Mouse (Mus musculus) MEL (cell line): ENCODE results near the gene Klhl3. TPM values are rescaled to one million over a fixed set of nuclear protein-coding genes. Genes with fewer than 3 reads are reported as not detected.

ENCODE experiments used
- DNase-seq: peaks from one replicate; pipeline ENCODE4 v3.0.0; 2011; ENCODE audit warnings: low read depth, low spot score
- H3K27ac ChIP-seq: 2 replicates; pipeline ENCODE4 v1.5.1; 2012; ENCODE audit warnings: low read depth, mild to moderate bottlenecking, control low read depth, low read length, moderate library complexity; ENCODE audit not compliant: control insufficient read depth
- H3K27me3 ChIP-seq, 2 experiments: fragments of 150-350 bp in 1 of 2; sonication (generic) in 1 of 2; 2 replicates each; pipeline ENCODE4 v1.6.1; 2012; ENCODE audit warnings: low read length in 2 of 2, mild to moderate bottlenecking in 2 of 2, improper control_type of control experiment in 1 of 2, moderate library complexity in 1 of 2; ENCODE audit not compliant: insufficient read depth in 2 of 2, control insufficient read depth in 1 of 2
- H3K36me3 ChIP-seq, 2 experiments: 2 replicates each; pipeline ENCODE4 v1.6.1; 2012 to 2014; ENCODE audit warnings: low read length in 2 of 2, improper control_type of control experiment in 1 of 2, inconsistent platforms in 1 of 2, mild to moderate bottlenecking in 1 of 2; ENCODE audit not compliant: insufficient read depth in 2 of 2, control insufficient read depth in 1 of 2
- H3K4me1 ChIP-seq, 2 experiments: fragments of 150-350 bp in 1 of 2; sonication (generic) in 1 of 2; 2 replicates each; pipeline ENCODE4 v1.6.1; 2012; ENCODE audit warnings: low read length in 2 of 2, improper control_type of control experiment in 1 of 2, mild to moderate bottlenecking in 1 of 2; ENCODE audit not compliant: insufficient read depth in 2 of 2, control insufficient read depth in 1 of 2
- H3K4me3 ChIP-seq, 2 experiments: fragments of 150-350 bp in 1 of 2; sonication (generic) in 1 of 2; 2 replicates each; pipeline ENCODE4 v1.5.1; 2012; ENCODE audit warnings: low read depth in 2 of 2, low read length in 2 of 2, mild to moderate bottlenecking in 2 of 2, moderate library complexity in 2 of 2, control low read depth in 1 of 2, improper control_type of control experiment in 1 of 2; ENCODE audit not compliant: control insufficient read depth in 1 of 2, insufficient read depth in 1 of 2
- H3K79me2 ChIP-seq: 2 replicates; pipeline ENCODE4 v1.6.1; 2012; ENCODE audit warnings: mild to moderate bottlenecking, low read length, moderate library complexity; ENCODE audit not compliant: control insufficient read depth, poor library complexity, insufficient read depth
- H3K9ac ChIP-seq: 2 replicates; pipeline ENCODE4 v1.6.1; 2012; ENCODE audit warnings: low read depth, mild to moderate bottlenecking, control low read depth, low read length, moderate library complexity; ENCODE audit not compliant: control insufficient read depth, poor library complexity, severe bottlenecking
- H3K9me3 ChIP-seq: fragments of 150-350 bp; sonication (generic); replicated peaks from 2 replicates; pipeline ENCODE4 v1.6.1; 2012; ENCODE audit warnings: mild to moderate bottlenecking, low read length, improper control_type of control experiment, moderate library complexity; ENCODE audit not compliant: insufficient read depth
- BHLHE40 ChIP-seq: IDR thresholded peaks from 2 replicates; pipeline ENCODE4 v1.6.1; 2012; ENCODE audit warnings: low read depth, mild to moderate bottlenecking, inconsistent platforms, low read length, improper control_type of control experiment, borderline replicate concordance
- CHD2 ChIP-seq: IDR thresholded peaks from 2 replicates; pipeline ENCODE4 v1.6.1; 2011; ENCODE audit warnings: low read length, improper control_type of control experiment
- CTCF ChIP-seq, 3 experiments: IDR thresholded peaks in 2 of 3; conservative IDR thresholded peaks in 1 of 3; 2 replicates each; pipeline ENCODE4 v1.5.1; 2011 to 2012; ENCODE audit warnings: low read length in 3 of 3, low read depth in 2 of 3, mild to moderate bottlenecking in 2 of 3, improper control_type of control experiment in 1 of 3, inconsistent platforms in 1 of 3, mixed read lengths in 1 of 3, moderate library complexity in 1 of 3; ENCODE audit not compliant: control insufficient read depth in 1 of 3, insufficient read depth in 1 of 3, poor library complexity in 1 of 3, severe bottlenecking in 1 of 3
- ELF1 ChIP-seq: IDR thresholded peaks from 2 replicates; pipeline ENCODE4 v1.6.1; 2014; ENCODE audit warnings: low read depth, mild to moderate bottlenecking, inconsistent platforms, low read length, improper control_type of control experiment, moderate library complexity
- EP300 ChIP-seq, 2 experiments: IDR thresholded peaks; 2 replicates each; pipeline ENCODE4 v1.6.1; 2011; ENCODE audit warnings: improper control_type of control experiment in 2 of 2, low read length in 2 of 2, low read depth in 1 of 2, mild to moderate bottlenecking in 1 of 2
- ETS1 ChIP-seq: IDR thresholded peaks from 2 replicates; pipeline ENCODE4 v1.6.1; 2012; ENCODE audit warnings: low read depth, mild to moderate bottlenecking, inconsistent platforms, low read length, improper control_type of control experiment, moderate library complexity
- GABPA ChIP-seq: IDR thresholded peaks from 2 replicates; pipeline ENCODE4 v1.6.1; 2012; ENCODE audit warnings: low read depth, mild to moderate bottlenecking, inconsistent platforms, low read length, improper control_type of control experiment, moderate library complexity
- GATA1 ChIP-seq: IDR thresholded peaks from 2 replicates; pipeline ENCODE4 v1.6.1; 2011; ENCODE audit warnings: low read depth, low read length, improper control_type of control experiment
- HCFC1 ChIP-seq: IDR thresholded peaks from 2 replicates; pipeline ENCODE4 v1.6.1; 2012; ENCODE audit warnings: low read depth, mild to moderate bottlenecking, inconsistent platforms, low read length, improper control_type of control experiment, moderate library complexity
- JUND ChIP-seq: IDR thresholded peaks from 2 replicates; pipeline ENCODE4 v1.6.1; 2011; ENCODE audit warnings: low read depth, mild to moderate bottlenecking, improper control_type of control experiment, low read length
- KAT2A ChIP-seq: conservative IDR thresholded peaks from 2 replicates; pipeline ENCODE4 v1.6.1; 2012; ENCODE audit warnings: low read depth, low read length, improper control_type of control experiment, inconsistent platforms
- MAFK ChIP-seq: IDR thresholded peaks from 2 replicates; pipeline ENCODE4 v1.6.1; 2011; ENCODE audit warnings: low read depth, mild to moderate bottlenecking, low read length, improper control_type of control experiment, borderline replicate concordance
- MAX ChIP-seq: IDR thresholded peaks from 2 replicates; pipeline ENCODE4 v1.6.1; 2011; ENCODE audit warnings: low read length, improper control_type of control experiment
- MAZ ChIP-seq: IDR thresholded peaks from 2 replicates; pipeline ENCODE4 v1.6.1; 2012; ENCODE audit warnings: low read depth, mild to moderate bottlenecking, inconsistent platforms, low read length, improper control_type of control experiment
- MEF2A ChIP-seq: IDR thresholded peaks from 2 replicates; pipeline ENCODE4 v1.6.1; 2014; ENCODE audit warnings: low read depth, mild to moderate bottlenecking, inconsistent platforms, low read length, improper control_type of control experiment; ENCODE audit not compliant: poor library complexity, insufficient replicate concordance, severe bottlenecking; ENCODE audit errors: extremely low read depth
- MXI1 ChIP-seq: IDR thresholded peaks from 2 replicates; pipeline ENCODE4 v1.6.1; 2011; ENCODE audit warnings: mild to moderate bottlenecking, low read depth, low read length, improper control_type of control experiment
- MYB ChIP-seq: IDR thresholded peaks from 2 replicates; pipeline ENCODE4 v1.6.1; 2011; ENCODE audit warnings: mild to moderate bottlenecking, low read depth, low read length, improper control_type of control experiment
- MYC ChIP-seq: IDR thresholded peaks from 2 replicates; pipeline ENCODE4 v1.6.1; 2011; ENCODE audit warnings: low read depth, mild to moderate bottlenecking, low read length, improper control_type of control experiment, moderate library complexity
- NELFE ChIP-seq: IDR thresholded peaks from 2 replicates; pipeline ENCODE4 v1.6.1; 2011; ENCODE audit warnings: low read depth, low read length, improper control_type of control experiment
- NRF1 ChIP-seq: IDR thresholded peaks from 2 replicates; pipeline ENCODE4 v1.6.1; 2014; ENCODE audit warnings: low read depth, mild to moderate bottlenecking, inconsistent platforms, low read length, improper control_type of control experiment, moderate library complexity; ENCODE audit not compliant: poor library complexity, insufficient read depth, severe bottlenecking
- POLR2AphosphoS2 ChIP-seq: IDR thresholded peaks from 2 replicates; pipeline ENCODE4 v1.6.1; 2011; ENCODE audit warnings: low read length, improper control_type of control experiment
- POLR2AphosphoS5 ChIP-seq: IDR thresholded peaks from 2 replicates; pipeline ENCODE4 v1.6.1; 2012; ENCODE audit warnings: low read depth, borderline replicate concordance, mild to moderate bottlenecking, inconsistent platforms, low read length, moderate library complexity, mixed read lengths
- RCOR1 ChIP-seq: IDR thresholded peaks from 2 replicates; pipeline ENCODE4 v1.6.1; 2012; ENCODE audit warnings: low read depth, mild to moderate bottlenecking, inconsistent platforms, low read length, improper control_type of control experiment
- SIN3A ChIP-seq: IDR thresholded peaks from 2 replicates; pipeline ENCODE4 v1.6.1; 2012; ENCODE audit warnings: low read length, improper control_type of control experiment, inconsistent platforms
- SMC3 ChIP-seq: IDR thresholded peaks from 2 replicates; pipeline ENCODE4 v1.6.1; 2011; ENCODE audit warnings: low read depth, low read length, improper control_type of control experiment
- TAL1 ChIP-seq: IDR thresholded peaks from 2 replicates; pipeline ENCODE4 v1.6.1; 2012; ENCODE audit warnings: mild to moderate bottlenecking, inconsistent platforms, low read length, moderate library complexity, mixed read lengths
- TBP ChIP-seq: IDR thresholded peaks from 2 replicates; pipeline ENCODE4 v1.8.0; 2011; ENCODE audit warnings: low read depth, low read length, improper control_type of control experiment
- TCF12 ChIP-seq: IDR thresholded peaks from 2 replicates; pipeline ENCODE4 v1.6.1; 2014; ENCODE audit warnings: low read depth, mild to moderate bottlenecking, inconsistent platforms, low read length, improper control_type of control experiment, moderate library complexity
- USF2 ChIP-seq, 2 experiments: IDR thresholded peaks; 2 replicates each; pipeline ENCODE4 v1.6.1; 2011 to 2012; ENCODE audit warnings: improper control_type of control experiment in 2 of 2, low read length in 2 of 2, borderline replicate concordance in 1 of 2, inconsistent platforms in 1 of 2, low read depth in 1 of 2, mild to moderate bottlenecking in 1 of 2; ENCODE audit not compliant: insufficient read depth in 1 of 2
- ZMIZ1 ChIP-seq: IDR thresholded peaks from 2 replicates; pipeline ENCODE4 v1.6.1; 2012; ENCODE audit warnings: low read depth, mild to moderate bottlenecking, inconsistent platforms, low read length, improper control_type of control experiment, moderate library complexity
- polyA plus RNA-seq, 2 experiments: library from polyadenylated mRNA; stranded (reverse) in 1 of 2; unstranded in 1 of 2; fragments of >175 nt in 1 of 2; fragments of >200 nt in 1 of 2; gene quantifications; 2 replicates each; pipeline versions ENCODE4 v1.2.1 to v1.2.4; 2012; ENCODE audit warnings: low replicate concordance in 2 of 2, low read depth in 1 of 2; ENCODE audit not compliant: insufficient read length in 2 of 2, insufficient read depth in 1 of 2, missing spikeins in 1 of 2
- total RNA-seq: library from RNA; depleted of rRNA; stranded (reverse); fragments of 300-350 nt; gene quantifications from 2 replicates; pipeline ENCODE4 v1.2.3, GENCODE M21; 2012

Gene Klhl3
- total and polyA plus RNA-seq, 3 experiments: 0.01 TPM; not detected in 2

DNA sequence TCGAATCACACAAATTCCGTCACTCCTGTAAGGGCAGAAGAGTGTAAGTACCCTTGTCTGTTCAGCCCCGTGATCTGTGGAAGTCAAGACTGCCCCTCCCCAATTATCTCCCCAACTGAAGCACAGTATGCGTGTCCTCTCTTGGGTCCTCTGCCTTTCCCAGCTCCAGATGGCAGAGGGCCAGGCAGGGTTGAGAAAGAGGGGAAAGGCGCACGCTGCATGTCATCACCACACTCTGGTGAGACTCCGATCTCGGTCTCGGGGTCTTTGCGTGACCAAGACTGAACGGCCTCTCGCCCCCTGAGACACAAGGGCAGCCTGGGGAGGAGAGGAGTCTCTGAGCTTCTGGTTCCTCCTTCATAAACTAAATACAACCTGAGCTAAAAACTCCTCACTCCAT is 42.9 kb downstream of the Klhl3 start:
- no peak for DNase-seq
- Histone ChIP-seq H3K79me2 (no peaks in the 10 kb centered on the region), H3K27ac (no peak overlapping the region), H3K9ac (no peak overlapping the region), H3K36me3 (no peaks in the 10 kb centered on the region), H3K27me3 (no peaks in the 10 kb centered on the region), H3K9me3 (no peaks in the 10 kb centered on the region), H3K4me1 (no peaks in the 10 kb centered on the region), H3K4me3 (no peak overlapping the region)
- TF ChIP-seq POLR2AphosphoS5 (no peak), ELF1 (no peak), TCF12 (no peak), MYB (no peak), EP300 (IDR thresholded peaks at IDR 0.05; ENCODE audit: low read depth in 1 of 2, low read length in 2 of 2) (no peak), RCOR1 (no peak), KAT2A (no peak), TBP (no peak), POLR2AphosphoS2 (no peak), MEF2A (no peak), NELFE (no peak), ETS1 (no peak), SIN3A (no peak), BHLHE40 (no peak), MAFK (no peak), MAZ (no peak)

DNA sequence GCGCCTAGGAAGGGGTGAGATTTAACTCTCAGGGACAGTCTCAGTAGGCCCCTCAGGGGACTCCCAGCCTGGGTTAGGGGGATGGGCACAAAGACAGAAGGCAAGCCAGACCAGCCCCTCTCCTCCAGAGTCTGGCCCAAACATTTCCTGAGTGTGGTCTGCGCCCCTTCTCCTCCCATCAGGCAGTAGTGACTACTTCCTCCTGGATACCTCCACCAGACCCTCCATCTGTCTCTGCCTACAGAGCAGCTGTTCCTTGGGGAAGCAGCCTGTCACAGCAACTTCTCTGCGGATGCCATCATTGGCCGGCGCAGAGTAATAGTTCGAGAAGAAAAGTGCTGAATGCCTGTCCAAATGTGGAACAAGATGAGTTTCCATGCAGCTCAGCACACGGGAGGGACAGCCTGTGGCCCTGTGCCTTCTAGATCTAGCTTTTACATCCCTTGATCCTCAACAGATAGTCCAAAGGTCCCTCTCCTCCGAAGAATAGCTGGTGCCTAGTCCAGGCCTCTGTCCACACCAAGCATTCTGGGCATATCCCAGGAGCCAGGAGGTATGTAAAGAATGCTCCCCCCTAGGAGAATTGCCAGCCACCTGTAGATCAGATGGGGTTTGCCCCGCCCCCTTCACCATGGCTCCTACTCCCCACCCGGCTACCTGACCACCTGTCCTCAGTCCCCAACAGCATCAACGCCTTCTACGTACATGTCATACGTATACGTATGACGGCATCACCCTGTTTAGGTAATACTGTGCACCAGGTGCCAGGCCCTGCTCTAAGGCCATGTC is 44.8 kb downstream of the Klhl3 start:
- Histone ChIP-seq H3K4me3 (no peak overlapping the region), H3K9ac (no peak overlapping the region), H3K4me1 (no peaks in the 10 kb centered on the region), H3K27ac (no peak overlapping the region), H3K9me3 (no peaks in the 10 kb centered on the region), H3K36me3 (no peaks in the 10 kb centered on the region), H3K79me2 (no peaks in the 10 kb centered on the region), H3K27me3 (no peaks in the 10 kb centered on the region)
- DNase-seq: no peak
- TF ChIP-seq POLR2AphosphoS5 (no peak), CTCF (IDR thresholded peaks at IDR 0.05 in 2 of 3, conservative IDR thresholded peaks at IDR 0.05 in 1 of 3; ENCODE audit: control insufficient read depth in 1 of 3, insufficient read depth in 1 of 3, low read depth in 2 of 3, low read length in 3 of 3, poor library complexity in 1 of 3, severe bottlenecking in 1 of 3) (no peak), POLR2AphosphoS2 (no peak), MYC (no peak), CHD2 (no peak), EP300 (IDR thresholded peaks at IDR 0.05; ENCODE audit: low read depth in 1 of 2, low read length in 2 of 2) (no peak), GATA1 (no peak), MAX (no peak), ZMIZ1 (no peak), MEF2A (no peak), NRF1 (no peak), JUND (no peak), MXI1 (no peak), GABPA (no peak), TBP (no peak), SMC3 (no peak), TAL1 (no peak), NELFE (no peak), USF2 (IDR thresholded peaks at IDR 0.05; ENCODE audit: borderline replicate concordance in 1 of 2, insufficient read depth in 1 of 2, low read depth in 1 of 2, low read length in 2 of 2) (no peak), HCFC1 (no peak)
